Mouse (Mus musculus): ENCODE data around the gene Hoxa7.

Hoxa7 gene

DNA sequence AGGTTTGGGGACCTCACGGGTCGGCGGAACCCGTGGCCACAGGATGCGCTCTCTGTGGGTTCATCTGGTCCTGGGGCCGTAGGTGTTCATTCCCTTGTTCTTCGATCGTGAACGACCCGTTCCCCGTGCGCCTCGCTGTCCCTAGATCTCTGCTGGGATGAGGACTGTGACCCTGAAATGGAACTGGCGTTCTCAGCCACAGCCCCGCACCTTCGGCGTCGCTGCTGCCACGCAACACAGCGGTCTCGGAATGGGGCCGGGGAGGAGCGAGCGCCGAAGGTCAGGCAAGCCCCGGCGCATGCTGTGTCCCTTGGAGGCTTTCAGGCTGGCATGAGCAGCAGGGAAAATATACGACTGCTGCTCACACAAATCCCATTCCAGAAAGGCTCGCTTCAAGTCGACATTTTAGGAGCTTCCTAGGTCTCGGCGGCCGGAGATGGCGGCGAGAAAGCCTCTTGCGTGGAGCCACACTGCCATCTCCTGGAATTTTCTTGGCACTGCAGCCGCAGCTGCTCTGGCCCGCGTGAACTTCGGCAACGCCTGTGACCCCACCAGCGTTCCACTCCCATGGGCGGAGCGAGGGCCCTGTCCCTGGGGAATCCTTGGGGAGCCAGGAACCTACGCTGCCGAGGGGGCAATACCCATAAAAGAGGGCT, at the start of gene Hoxa7:
Hoxa7 (minus strand) TSS at position 518 of the 656 bp plus-strand sequence.
- peak; percentile 88 for DNase-seq (ENCODE audit: low read depth)

DNA sequence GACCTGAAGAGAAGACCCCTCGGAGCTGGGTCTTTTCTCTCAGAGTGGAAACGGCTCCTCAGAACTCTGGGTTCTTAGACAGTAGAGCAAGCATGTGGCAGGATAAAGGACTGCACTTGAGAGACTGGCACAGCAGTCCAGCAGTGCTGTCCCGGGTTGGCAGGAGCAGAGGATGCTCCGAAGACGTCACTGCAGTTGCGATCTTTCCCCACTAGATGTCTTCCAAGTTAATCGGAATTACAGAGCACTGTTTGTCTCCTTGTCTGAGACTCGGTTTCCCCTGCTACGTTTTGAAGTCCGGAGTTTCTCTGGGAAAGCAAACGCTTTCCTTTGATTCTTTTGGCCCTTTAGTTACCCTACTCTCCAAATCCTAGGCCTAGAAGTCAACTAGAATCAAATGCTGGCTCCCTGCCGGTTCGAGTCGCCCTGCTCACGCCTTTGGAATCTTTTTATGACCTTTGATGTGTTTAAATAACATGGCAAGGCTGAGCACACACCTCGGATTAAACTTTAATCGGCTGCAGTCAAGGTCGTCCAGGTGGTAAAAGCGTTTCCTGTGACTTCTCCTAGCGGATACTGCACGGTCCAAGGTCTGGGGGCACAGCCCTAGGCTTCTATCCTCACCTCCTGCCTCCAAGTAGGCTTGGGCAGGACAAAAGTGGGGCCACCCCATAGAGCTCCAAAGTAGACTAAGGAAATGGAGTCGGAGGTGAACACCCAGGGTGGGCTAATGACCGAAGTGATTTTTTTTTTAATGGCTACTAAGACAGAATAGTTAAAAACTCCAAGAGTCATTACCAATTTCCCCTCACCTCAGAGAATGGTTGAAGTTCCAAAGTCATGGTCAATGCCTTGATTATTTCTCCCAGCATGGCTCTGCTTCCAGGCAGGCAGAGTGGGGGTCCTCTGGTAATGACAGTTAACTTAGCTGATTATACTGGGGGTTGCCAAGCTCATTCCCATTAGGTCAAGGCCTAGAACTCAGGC, 49.1 kb upstream of the Hoxa7 start:
- DNase-seq (ENCODE audit: low read depth) = peak; percentile 72

DNA sequence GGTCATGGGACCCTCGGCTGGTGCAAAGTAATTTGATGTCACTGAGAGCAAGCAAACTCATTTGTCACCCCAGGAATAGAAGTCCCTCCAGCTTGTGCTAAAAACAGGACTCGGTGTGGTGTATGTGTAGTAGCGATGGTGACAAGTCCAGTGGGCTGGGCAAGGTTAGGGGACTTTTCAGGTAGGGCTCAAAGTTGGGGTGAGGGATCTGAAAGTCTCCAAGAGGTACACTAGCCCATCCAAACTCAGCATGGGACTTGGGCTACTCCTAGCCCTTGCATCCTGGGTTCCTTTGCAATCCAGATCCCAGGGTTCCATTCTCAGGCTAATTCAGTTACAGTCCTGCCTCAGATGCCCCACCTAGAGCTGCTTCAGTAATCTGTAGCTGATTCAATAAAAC, 47.1 kb upstream of the Hoxa7 start:
- no peak for DNase-seq (ENCODE audit: low read depth)

DNA sequence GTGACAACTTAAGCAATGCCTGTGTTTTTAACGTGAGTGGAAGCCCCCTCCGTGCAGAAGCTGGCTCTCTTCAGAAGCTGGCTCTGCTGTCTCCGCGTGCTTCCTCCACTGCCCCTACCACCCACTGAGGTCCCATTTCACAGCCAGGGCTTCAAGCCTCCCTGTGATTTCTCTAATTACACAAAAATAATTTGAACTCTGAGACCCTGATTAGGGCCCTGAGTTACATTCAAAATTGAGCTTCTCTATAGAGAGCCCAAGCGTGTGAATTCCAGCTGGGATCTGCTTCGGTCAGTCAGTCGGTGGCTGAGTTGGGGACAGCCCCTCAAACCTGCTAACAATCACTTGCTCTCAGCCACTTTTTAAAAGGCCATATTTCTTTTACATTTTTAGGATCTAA, 46.7 kb upstream of the Hoxa7 start:
- no peak for DNase-seq (ENCODE audit: low read depth)

DNA sequence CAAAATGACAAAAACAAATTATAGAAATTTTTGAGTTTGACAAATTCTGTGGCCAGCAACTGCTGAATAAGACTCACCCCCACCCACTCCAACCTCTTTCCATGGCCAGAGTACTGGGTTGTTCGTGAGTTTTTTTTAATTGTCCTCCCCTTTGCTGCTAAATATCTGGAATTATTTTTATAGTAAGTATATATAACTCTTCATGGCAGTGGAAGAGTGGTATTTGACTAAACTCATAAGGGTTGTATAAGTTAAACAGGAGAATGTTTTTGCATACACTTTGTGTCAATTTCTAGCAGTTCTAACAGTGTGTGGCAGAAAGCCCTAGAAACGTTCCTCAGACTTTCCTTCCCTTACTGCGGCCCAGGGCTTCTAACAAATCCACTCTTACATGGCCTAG, 46.0 kb upstream of the Hoxa7 start:
- DNase-seq (ENCODE audit: low read depth) = no peak

DNA sequence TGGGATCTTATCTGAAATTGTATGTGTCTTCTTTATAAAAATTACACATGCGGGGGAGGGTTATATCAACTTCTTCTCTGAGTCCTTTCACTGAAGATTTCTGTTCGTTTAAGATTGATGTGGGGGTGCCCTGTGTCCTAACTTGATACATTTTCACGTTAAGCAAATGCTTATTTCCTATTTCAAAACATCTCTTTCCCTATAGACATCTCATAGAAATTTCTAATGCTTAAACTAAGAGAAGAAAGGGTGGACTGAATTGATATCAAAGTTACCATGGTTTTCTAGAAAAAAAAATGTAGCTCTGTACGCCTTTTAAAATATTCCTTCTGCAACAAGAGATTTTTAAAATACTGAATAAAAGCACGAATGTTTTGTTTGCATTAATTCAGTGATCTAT, 45.6 kb upstream of the Hoxa7 start:
- no peak for DNase-seq (ENCODE audit: low read depth)

DNA sequence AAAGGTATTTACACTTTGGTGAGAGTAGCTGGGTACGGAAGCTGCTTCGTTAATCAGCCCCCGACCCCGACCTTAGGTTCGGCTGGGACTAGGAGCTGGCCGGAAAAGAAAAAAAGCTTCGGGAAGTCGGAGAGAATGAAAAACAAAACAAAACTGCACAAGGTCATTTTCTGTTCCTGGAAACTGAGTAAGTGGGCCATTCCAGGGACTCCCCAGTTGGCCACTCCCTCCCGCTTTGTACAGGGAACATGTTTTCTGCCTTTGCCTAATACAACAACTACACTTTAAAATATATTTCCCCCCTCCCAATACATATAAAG, 45.0 kb upstream of the Hoxa7 start:
- DNase-seq (ENCODE audit: low read depth) = no peak

DNA sequence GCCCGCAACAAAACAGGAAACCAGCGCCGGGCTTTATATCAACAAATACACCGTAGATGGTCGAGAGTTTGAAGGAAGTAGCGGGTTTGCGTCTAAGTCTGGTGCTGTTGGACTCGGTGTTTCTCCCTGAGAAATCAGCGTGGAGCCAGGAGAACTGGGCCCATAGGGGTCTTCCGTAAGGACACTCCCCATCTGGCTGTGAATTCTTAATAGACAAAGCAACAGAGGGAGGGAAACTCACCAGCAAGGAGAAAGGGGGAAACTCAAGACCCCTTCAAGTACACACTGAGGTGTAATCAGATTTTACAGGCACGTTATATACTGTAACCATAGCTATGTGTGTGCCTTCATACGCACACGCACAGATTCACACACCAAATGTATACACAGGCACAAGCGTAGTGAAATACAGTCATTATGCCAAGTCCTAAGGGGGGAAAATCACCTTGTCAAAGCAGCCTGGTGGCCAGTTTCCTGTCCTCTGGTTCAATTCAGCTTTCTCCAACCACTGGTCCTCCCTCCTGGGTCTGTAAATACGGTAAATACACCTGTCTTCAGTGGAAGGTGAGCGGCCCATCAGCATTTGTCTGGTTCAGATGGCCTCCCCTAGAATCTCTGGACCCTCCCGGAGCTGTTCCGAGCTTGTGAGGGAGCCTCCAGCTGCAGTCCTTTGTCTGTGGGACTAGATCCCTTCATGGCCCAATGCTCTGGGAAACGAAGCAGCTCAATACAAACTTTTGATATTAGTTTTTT, 44.4 kb upstream of the Hoxa7 start:
- DNase-seq (ENCODE audit: low read depth) = no peak

DNA sequence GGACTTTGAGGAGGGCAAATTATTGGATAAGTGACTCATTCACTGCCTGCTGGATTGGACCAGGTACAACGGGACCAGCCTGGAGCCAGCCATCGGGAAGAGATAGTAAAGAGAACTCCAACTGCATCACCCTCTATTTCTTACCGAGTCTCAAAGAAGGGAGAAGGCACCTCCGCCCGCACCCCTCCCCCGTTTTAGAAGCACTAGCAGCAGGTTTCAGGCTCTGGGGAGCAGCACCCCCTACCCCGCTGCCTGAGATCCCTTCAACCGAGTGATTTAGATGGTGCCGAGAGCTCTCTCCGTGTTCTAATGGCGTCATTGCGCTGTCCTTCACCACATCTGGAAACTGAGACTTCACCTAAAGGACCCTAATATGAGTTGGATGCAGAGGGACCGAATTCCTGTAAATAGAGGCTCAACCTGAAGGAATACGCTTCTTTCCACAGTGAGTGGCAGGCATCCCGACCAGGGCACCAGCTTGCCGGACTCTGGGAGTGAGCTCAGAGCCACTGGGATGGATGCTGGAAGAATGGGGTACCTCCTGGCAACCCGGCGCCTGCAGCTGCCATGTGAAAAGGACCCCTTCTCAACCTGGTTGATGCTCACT, 43.8 kb upstream of the Hoxa7 start:
- DNase-seq (ENCODE audit: low read depth) = no peak

DNA sequence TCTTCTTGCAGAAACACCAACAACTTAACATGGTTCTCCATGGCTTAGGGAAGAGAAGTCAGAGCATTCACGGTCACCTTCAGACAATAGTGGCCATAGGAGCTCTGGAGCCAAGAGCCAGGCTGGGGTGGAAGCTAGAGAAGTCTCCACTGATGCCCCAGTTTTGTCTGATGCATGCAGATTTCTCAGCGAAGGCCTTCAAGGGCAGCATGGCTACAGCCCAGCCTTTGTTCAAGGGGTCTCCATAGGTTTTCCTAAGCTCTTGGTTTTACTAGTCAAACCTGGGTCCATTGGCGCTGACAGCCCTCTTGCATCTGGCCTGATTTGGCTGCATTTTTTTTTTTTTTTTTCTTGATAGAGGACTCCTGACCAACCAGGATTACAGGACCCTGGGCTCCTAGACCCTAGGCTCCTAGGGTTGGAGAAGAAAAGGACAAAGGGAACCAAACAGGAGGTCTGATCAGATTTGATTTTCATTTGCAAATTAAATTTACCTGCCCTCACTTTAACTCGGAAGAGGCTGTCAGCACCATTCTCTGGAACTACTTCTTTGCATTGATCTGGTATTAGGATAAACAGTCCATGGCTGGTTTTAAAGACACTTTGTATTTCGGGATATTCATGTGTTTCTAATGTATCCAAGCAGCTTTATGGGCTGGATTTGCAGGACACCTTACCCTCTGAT, 42.6 kb upstream of the Hoxa7 start:
- no peak for DNase-seq (ENCODE audit: low read depth)

DNA sequence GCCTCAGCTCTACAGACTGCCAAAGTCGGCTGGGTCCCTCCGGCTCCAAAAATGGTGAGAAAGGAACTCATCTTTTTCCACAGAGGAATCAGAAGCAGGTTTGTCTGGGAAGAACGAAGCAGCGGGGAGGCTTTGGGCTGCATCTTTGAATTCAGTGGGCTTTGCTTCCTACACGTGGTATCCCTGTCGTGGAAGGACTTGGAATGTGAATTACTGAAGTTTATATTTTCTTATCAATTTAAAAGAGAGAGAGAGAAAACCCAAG, 41.6 kb upstream of the Hoxa7 start:
- no peak for DNase-seq (ENCODE audit: low read depth)

DNA sequence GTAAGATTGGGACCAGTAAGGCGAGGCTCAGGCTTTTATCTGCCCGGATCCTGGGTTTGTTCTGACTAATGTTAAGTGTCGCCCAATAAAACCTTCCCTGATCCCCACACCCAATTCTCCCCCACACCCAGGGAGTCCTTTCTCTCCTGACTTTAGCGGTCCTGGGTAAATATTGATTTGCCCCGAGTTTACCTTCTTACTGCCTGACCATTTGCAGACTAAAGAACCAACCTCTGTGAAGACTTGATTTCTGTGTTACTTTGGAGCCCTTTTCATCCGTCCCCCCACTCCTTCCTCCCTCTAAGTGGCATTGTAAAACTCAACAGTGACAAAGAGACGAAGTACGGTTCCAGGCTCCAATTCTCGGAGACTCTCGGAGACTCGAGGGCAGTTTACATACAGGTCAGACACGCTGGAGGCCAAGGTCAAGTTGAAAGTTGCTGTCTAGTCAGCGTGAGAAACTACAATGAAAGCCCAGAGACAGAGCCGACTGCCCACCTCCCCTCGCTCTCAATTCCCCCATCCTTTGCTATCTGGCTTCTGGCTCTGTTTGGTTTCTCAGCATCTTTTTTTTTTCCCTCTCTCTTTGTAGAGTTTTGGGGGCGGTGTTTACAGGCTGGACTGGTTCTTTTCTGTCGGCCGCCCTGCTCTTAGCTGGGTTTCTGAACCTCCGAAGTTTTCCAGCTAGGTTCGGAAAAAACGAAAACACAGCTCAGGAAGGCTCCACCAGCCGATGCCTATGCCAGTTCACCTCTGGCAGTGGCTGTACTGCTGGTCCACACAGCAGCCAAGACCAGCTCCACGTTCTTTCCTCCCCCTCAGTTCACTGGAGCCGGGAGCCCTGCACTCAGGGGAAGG, 41.0 kb upstream of the Hoxa7 start:
- no peak for DNase-seq (ENCODE audit: low read depth)

DNA sequence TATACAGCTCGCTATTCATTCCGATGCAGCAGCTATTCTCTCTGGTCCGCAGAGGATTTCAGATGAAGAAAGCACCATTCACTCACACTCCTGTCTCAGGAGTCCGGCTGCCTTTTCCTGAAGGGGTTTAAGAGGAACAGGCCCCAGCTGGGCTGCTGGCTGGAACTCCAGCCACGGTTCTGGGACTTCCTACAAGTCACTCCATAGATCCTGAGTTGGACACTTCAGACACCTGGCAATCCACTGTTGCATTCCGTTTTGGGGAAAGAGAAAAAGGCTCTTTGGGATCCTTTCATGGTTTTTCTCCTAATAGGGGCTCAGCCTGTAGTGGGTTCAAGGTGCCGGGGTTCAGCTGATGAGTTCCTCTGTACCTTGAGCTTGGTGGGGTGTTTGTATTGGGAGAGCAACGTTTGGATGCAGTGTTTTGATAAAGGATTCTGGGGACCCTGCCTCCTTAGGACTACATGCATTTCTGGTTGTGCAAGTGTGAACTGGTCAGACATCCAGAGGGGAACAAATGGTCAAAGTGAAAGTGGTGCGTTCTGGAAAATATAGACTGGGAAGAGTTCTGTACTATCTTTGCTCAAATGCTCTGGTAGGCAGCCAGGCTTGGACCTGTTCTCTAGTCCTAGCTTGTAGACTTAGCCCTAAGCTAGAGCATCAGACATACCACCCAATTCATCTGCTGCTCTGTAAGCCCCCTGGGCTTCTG, 40.3 kb upstream of the Hoxa7 start:
- peak; percentile 20 for DNase-seq (ENCODE audit: low read depth)

DNA sequence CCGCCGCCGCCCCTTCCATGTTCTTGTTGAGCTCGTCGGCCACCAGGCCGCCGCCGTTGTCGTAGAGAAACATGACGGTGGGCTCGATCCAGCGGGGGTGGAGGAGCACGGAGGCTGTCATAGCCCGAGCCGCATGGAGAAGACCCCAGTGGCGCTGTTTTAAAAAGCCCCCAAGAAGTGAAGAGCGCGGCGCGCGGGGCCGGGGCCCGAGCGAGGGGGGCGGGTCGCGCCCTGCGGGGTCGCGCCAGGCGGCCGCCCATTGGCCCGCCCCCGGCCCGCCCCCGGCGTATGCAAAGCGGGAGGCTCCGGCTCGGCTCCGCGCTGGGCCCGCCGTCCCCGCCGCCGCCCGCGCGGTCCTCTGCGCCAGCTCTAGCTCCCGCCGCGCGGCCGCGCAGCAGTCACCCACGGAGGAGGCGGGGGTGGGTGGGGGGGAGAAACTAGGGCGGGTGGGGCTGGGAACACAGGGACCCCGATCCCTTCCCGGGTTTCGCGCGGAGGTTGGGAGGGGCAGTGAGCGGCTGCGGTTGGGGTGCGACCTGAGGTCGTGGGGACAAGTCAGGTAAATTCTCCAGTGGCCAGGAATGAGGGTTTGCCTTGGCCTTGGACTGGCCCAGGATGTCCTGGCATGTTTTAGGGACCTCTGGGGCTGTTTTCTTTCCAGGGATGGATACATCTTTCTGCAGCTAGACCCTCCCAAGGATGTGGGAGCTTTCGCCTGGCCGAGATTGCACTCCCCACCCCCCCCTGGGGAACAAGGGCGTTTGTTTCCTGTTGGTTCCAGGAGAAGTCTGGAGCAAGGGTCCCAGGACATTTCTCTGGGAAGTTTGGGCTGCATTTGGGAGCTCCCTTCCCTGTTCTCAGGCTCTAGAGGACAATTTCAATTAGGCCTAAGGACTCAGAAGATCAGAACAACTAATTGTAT, 39.3 kb upstream of the Hoxa7 start, which contains the start of gene Hoxa13:
Hoxa13 (minus strand) TSS at position 227 of the 922 bp plus-strand sequence.
- DNase-seq (ENCODE audit: low read depth) = peak; percentile 44

DNA sequence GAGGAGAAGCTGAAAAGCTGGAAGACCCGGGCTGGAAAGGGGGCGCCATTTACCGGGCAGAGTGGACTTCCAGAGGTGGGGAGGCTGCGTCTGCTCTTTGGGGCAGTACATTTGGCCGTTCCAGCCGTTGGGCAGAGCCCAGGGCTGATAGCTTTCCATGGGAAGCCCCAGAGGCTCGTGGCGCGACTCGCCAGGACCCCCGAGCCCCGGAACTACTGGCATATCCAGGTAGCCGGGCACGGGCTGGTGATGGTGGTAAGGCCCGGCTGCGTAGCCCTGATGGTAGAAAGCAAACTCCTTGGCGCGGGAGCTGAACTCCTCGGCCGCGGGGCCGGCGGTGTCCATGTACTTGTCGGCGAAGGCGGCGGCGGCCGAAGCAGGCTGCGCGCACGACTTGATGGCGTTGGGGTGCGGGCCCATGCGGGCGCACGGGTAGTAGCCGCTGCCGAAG, 38.2 kb upstream of the Hoxa7 start:
- DNase-seq (ENCODE audit: low read depth) = peak; percentile 36

DNA sequence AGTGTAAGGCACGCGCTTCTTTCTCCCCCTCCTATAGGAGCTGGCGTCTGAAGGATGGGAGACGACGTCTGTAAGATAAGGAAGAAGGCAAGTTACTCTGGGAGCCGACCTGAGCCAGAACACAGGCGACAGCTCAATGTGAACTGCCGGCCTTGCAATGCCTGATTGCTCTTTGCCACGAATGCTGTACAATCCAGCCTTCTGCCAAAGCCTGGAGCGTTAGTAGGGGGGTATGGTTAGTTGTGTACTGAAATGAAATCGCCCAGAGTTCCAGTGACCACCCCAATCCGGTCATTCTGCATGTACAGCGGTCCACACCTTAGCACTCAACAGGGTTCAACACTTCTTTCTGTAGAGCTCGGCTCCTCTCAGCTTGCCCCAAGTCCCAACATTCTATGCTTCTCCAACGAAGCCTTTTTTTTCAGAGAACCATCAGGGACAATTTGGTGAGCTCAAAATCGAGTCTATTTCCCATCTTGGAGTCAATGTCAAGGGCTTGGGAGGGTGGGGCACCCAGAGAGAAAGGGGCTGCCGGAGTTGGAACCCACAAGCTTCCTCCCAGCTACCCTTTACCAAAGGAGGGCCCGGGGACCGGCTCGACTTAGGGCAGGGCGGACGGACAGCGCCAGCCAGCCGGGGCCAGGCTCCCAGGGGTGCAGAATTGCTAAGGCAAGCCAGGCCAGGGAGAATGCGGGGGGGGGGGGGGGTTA, 37.6 kb upstream of the Hoxa7 start:
- peak; percentile 38 for DNase-seq (ENCODE audit: low read depth)

DNA sequence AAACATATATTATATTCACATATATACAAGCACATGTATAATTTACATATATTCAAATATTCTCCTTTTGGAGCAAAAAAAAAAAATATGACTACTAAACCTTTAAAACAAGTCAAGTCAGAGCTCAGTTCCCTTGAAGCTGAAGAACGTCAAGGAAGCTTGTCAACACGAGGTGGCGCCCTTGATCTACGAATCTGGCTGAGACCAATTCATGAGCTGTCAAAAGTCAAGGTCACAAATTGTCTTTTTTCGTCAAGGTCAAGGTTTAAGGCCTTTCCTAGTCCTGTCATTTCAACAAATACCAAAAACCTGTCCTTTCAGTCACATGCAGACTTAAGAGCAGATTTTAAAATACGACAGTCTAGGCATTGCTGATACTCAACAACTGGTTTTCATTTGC, 35.3 kb upstream of the Hoxa7 start:
- peak; percentile 89 for DNase-seq (ENCODE audit: low read depth)

Measured in induced T-regulatory cell, adult 2 months (primary cell).